Mouse (Mus musculus): ENCODE data around the gene Pea15a.
A peak's percentile ranks its signal among the peaks of the same experiment; 100 is the strongest.

Pea15a gene

GRCm38 (mm10) chr1:172204814-172205740 lies 1.5 kb downstream of the Pea15a start:
- DNase-seq (ENCODE audit: low read depth), result no peak

- no peak for DNase-seq (ENCODE audit: low read depth)
Measured at GRCm38 (mm10) chr1:172204033-172204813, 2.4 kb downstream of the Pea15a start.

GRCm38 (mm10) chr1:172203566-172203965 lies 3.0 kb downstream of the Pea15a start:
- no peak for DNase-seq (ENCODE audit: low read depth)

- no peak for DNase-seq (ENCODE audit: low read depth)
Measured at GRCm38 (mm10) chr1:172202894-172203522, 3.6 kb downstream of the Pea15a start.

GRCm38 (mm10) chr1:172201967-172202880 lies 4.4 kb downstream of the Pea15a start:
- no peak for DNase-seq (ENCODE audit: low read depth)

GRCm38 (mm10) chr1:172200871-172201447 lies 5.6 kb downstream of the Pea15a start:
- no peak for DNase-seq (ENCODE audit: low read depth)

- DNase-seq (ENCODE audit: low read depth), result no peak
Measured at GRCm38 (mm10) chr1:172200161-172200560, 6.4 kb downstream of the Pea15a start.

- no peak for DNase-seq (ENCODE audit: low read depth)
Measured at GRCm38 (mm10) chr1:172198996-172199395, 7.6 kb downstream of the Pea15a start.

GRCm38 (mm10) chr1:172198316-172198715 lies 8.3 kb downstream of the Pea15a start:
- no peak for DNase-seq (ENCODE audit: low read depth)

- no peak for DNase-seq (ENCODE audit: low read depth)
Measured at GRCm38 (mm10) chr1:172197851-172198250, 8.8 kb downstream of the Pea15a start.

GRCm38 (mm10) chr1:172197146-172197545 lies 9.5 kb downstream of the Pea15a start:
- no peak for DNase-seq (ENCODE audit: low read depth)

- no peak for DNase-seq (ENCODE audit: low read depth)
Measured at GRCm38 (mm10) chr1:172194435-172194834, 12.2 kb downstream of the Pea15a start.

- no peak for DNase-seq (ENCODE audit: low read depth)
Measured at GRCm38 (mm10) chr1:172192217-172192616, 14.4 kb downstream of the Pea15a start.

- DNase-seq (ENCODE audit: low read depth), result no peak
Measured at GRCm38 (mm10) chr1:172191578-172191977, 15.0 kb downstream of the Pea15a start.

GRCm38 (mm10) chr1:172188891-172189290 lies 17.7 kb downstream of the Pea15a start:
- peak; percentile 32 for DNase-seq (ENCODE audit: low read depth)

GRCm38 (mm10) chr1:172186401-172187289 lies 20.0 kb downstream of the Pea15a start:
- peak; percentile 40 for DNase-seq (ENCODE audit: low read depth)

- DNase-seq (ENCODE audit: low read depth), result no peak
Measured at GRCm38 (mm10) chr1:172183915-172184314, 22.7 kb downstream of the Pea15a start.

GRCm38 (mm10) chr1:172183056-172183455 lies 23.5 kb downstream of the Pea15a start:
- no peak for DNase-seq (ENCODE audit: low read depth)

- no peak for DNase-seq (ENCODE audit: low read depth)
Measured at GRCm38 (mm10) chr1:172181777-172182176, 24.8 kb downstream of the Pea15a start.

GRCm38 (mm10) chr1:172180881-172181280 lies 25.7 kb downstream of the Pea15a start:
- DNase-seq (ENCODE audit: low read depth), result no peak

Data from induced T-regulatory cell, adult 2 months (primary cell).